Mouse (Mus musculus) thymus, adult 2 months (tissue): ENCODE measurements around the gene Cd2. TPM values are rescaled to one million over a fixed set of nuclear protein-coding genes. Genes with fewer than 3 reads are reported as not detected.

ENCODE experiments used
- DNase-seq: peaks from one replicate; pipeline ENCODE4 v3.0.0; 2021
- H3K27ac ChIP-seq: fragments of 200-500 bp; 2 replicates; pipeline ENCODE4 v1.5.1; 2012; ENCODE audit warnings: low read length, control low read depth; ENCODE audit not compliant: control insufficient read depth, insufficient read depth
- H3K27me3 ChIP-seq: fragments of 200-500 bp; 2 replicates; pipeline ENCODE4 v1.6.1; 2012; ENCODE audit warnings: mild to moderate bottlenecking, low read length, moderate library complexity, mixed read lengths; ENCODE audit not compliant: control insufficient read depth, insufficient read depth
- H3K36me3 ChIP-seq: fragments of 200-500 bp; 2 replicates; pipeline ENCODE4 v1.6.1; 2012; ENCODE audit warnings: mild to moderate bottlenecking, low read length, moderate library complexity; ENCODE audit not compliant: control insufficient read depth, insufficient read depth
- H3K4me1 ChIP-seq: fragments of 200-500 bp; replicated peaks from 2 replicates; pipeline ENCODE4 v1.6.1; 2012; ENCODE audit warnings: low read length; ENCODE audit not compliant: control insufficient read depth, insufficient read depth
- H3K4me3 ChIP-seq: fragments of 200-500 bp; 2 replicates; pipeline ENCODE4 v1.5.1; 2012; ENCODE audit warnings: mild to moderate bottlenecking, low read length, control low read depth, moderate library complexity; ENCODE audit not compliant: control insufficient read depth, insufficient read depth
- CTCF ChIP-seq: fragments of 200-500 bp; IDR thresholded peaks from 2 replicates; pipeline ENCODE4 v1.5.1; 2012; ENCODE audit warnings: mild to moderate bottlenecking, control low read depth, low read length, moderate library complexity, borderline replicate concordance; ENCODE audit not compliant: control insufficient read depth, poor library complexity, insufficient read depth; ENCODE audit errors: extremely low read depth
- POLR2A ChIP-seq: fragments of 200-500 bp; IDR thresholded peaks from 2 replicates; pipeline ENCODE4 v1.6.1; 2012; ENCODE audit warnings: mild to moderate bottlenecking, low read length, control low read depth, moderate library complexity; ENCODE audit not compliant: control insufficient read depth, poor library complexity, insufficient read depth; ENCODE audit errors: extremely low read depth
- WGBS: fragments of 180-500 bp; shearing (Covaris S2); methylation state at CpG from one replicate; pipeline ENCODE4 v1.1.7; 2018; 5-methylcytosine and 5-hydroxymethylcytosine counted together
- polyA plus RNA-seq: library from polyadenylated mRNA; depleted of rRNA; stranded (reverse); fragments of >200 nt; gene quantifications from 2 replicates; pipeline ENCODE4 v1.2.3, GENCODE M21; 2012

The Cd2 gene
- polyA plus RNA-seq, 1 experiment, result 117 TPM

- Histone ChIP-seq H3K27me3 (no peaks in the 10 kb centered on the region), H3K27ac (no peak overlapping the region), H3K4me1 (peaks cover 20% of the 10 kb centered on the region), H3K36me3 (no peaks in the 10 kb centered on the region), H3K4me3 (no peak overlapping the region)
- TF ChIP-seq CTCF (peak; percentile 75; the same call in 1 of the 2 replicates), POLR2A (no peak)
- WGBS, result 45% methylated on average over 8 of the region's 8 CpGs
- DNase-seq, result peak; percentile 78
Observed at GRCm38 (mm10) chr3:101304156-101304555, 16.4 kb upstream of the Cd2 start.

DNA sequence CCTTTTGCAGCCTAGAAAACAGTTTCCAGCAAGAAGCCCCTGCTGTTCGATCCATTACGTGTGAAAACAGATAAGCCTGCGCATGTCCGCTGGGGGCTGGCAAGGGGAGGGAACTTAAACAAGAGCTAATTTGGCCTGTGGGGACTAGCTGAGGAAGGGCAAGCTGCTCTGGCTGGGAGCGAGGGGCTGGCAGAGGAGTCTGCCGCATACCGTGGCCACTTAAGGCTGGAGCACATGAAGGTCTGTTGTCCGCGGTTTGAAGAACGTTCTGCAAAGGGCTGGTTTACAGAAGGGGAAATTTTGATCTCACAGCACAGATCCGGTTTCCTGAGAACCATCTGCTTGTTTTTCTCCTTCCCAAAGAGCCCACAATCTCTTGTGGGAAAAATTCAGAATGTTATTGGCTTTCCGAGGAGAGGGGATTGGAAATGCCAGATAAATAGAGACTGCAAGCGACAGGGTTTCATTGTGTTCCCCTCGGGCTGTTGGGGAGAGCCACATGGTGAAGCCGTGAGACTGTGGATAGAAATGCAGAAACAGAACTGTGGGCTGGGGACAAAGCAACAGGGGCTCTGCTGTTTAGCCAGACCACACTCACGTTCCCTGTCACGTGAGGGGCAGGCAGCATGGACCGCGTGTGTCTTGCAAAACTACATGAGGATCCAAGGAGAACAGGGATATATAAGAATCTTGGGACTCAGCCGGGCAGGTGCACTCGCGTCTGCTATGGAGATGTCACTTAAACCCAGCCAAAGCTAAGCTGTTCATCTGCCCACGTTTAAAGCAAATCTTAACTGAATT lies 12.7 kb upstream of the Cd2 start:
- H3K27me3 ChIP-seq, result no peaks in the 10 kb centered on the region
- DNase-seq, result no peak
- 14% methylated on average over 23 of the region's 23 CpGs for WGBS
- H3K36me3 ChIP-seq, result no peaks in the 10 kb centered on the region
- H3K4me3 ChIP-seq, result peak overlapping the region; percentile 42
- TF ChIP-seq POLR2A (no peak), CTCF (no peak)
- H3K4me1 ChIP-seq, result peaks cover 48% of the 10 kb centered on the region
- peak overlapping the region; percentile 36; the same call in 1 of the 2 replicates for H3K27ac ChIP-seq

DNA sequence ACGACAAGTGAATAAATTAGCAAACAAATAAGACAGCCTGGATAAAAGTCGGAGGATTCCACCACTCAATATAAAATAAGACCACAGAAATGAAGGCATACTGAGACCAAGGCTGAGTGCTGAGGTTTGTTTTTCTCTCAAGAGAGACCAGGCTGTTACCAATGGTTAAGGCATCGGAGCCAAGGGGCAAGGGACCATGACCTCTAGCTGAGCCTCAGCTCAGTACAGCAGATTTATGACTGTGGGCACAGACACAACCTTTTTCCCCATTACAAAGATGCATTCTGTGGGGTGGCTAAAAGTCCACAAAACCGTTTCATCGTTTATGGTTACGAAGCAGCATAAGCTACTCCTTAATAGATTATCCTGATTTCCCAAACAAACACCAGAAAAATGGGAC lies 11.9 kb upstream of the Cd2 start:
- no peak overlapping the region for H3K4me3 ChIP-seq
- no peaks in the 10 kb centered on the region for H3K27me3 ChIP-seq
- no peaks in the 10 kb centered on the region for H3K36me3 ChIP-seq
- H3K4me1 ChIP-seq, result peaks cover 54% of the 10 kb centered on the region
- DNase-seq, result no peak
- H3K27ac ChIP-seq, result peak overlapping the region; percentile 46; the same call in 1 of the 2 replicates
- no peak for TF ChIP-seq CTCF
- no peak for TF ChIP-seq POLR2A
- WGBS, result 57% methylated on average over 6 of the region's 6 CpGs

GRCm38 (mm10) chr3:101297221-101297620 lies 9.5 kb upstream of the Cd2 start:
- H3K4me3 ChIP-seq, result peak overlapping the region; percentile 26
- no peaks in the 10 kb centered on the region for H3K27me3 ChIP-seq
- TF ChIP-seq POLR2A, result no peak
- no peak for TF ChIP-seq CTCF
- peak overlapping the region; percentile 83 for H3K27ac ChIP-seq
- H3K4me1 ChIP-seq, result peaks cover 72% of the 10 kb centered on the region
- no peaks in the 10 kb centered on the region for H3K36me3 ChIP-seq
- DNase-seq, result peak; percentile 67
- 28% methylated on average over 5 of the region's 5 CpGs for WGBS

- Histone ChIP-seq H3K4me1 (peaks cover 72% of the 10 kb centered on the region), H3K27me3 (no peaks in the 10 kb centered on the region), H3K4me3 (peak overlapping the region; percentile 30), H3K36me3 (no peaks in the 10 kb centered on the region), H3K27ac (peak overlapping the region; percentile 83)
- TF ChIP-seq POLR2A, result no peak
- WGBS, result 19% methylated on average over 15 of the region's 15 CpGs
- no peak for DNase-seq
Observed at GRCm38 (mm10) chr3:101295931-101296820, 8.4 kb upstream of the Cd2 start.

DNA sequence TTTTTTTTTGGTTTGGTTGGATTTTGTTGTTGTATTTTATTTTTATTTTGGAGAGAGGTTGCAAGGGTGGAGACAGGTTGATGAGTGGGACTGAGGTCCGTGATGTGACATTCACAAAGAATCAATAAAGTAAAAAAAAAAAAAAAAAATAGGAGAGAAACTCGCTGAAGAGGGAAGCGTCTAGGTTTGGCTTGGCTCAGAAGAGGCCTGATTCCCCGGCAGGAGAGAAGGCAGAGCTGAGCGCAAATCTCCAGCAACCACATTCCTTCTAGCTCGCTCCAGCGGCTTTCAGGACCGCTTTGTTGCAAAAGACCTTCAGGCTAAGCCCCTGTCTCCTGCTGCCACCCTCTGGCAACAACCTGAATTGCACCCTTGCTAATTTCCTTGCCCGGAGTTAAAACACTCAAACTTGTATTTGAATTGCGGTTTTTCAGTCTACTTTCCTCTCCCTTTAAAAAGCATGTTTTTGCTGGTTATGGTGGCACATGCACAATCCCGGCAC lies 7.7 kb upstream of the Cd2 start:
- Histone ChIP-seq H3K36me3 (no peaks in the 10 kb centered on the region), H3K4me1 (peaks cover 75% of the 10 kb centered on the region), H3K27me3 (no peaks in the 10 kb centered on the region), H3K27ac (no peak overlapping the region), H3K4me3 (no peak overlapping the region)
- peak; percentile 97 for DNase-seq
- 7% methylated on average over 11 of the region's 11 CpGs for WGBS
- TF ChIP-seq CTCF (peak; percentile 79; the same call in 1 of the 2 replicates), POLR2A (no peak)
